Mouse (Mus musculus): ENCODE results near the gene Eif4b.

Gene Eif4b

GRCm38 (mm10) chr15:102073559-102074069 lies at the start of gene Eif4b:
TSS of gene Eif4b (plus strand) at chr15:102073773.
- peak; percentile 100 for DNase-seq (ENCODE audit: low read depth, low spot score)

DNA sequence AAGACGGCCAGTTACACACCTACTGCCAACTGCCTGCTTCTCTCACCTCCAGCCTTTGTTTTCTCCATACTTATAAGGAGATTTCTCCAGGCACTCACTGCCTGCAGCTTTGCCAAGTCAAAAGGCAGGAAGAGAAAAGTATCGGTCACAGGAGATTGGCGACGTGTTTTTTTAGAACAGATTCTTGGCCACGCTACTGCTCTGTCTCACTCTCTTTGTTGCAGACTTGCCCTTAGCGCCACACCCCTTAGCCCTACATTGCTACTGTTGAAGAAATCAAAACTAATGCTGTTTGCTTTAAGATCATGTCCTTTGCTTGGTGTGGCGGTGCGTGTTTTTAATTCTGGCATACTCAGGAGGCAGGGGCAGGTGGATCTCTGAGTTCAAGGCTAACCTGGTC lies 49.7 kb upstream of the Eif4b start:
- DNase-seq (ENCODE audit: low read depth, low spot score): no peak

DNA sequence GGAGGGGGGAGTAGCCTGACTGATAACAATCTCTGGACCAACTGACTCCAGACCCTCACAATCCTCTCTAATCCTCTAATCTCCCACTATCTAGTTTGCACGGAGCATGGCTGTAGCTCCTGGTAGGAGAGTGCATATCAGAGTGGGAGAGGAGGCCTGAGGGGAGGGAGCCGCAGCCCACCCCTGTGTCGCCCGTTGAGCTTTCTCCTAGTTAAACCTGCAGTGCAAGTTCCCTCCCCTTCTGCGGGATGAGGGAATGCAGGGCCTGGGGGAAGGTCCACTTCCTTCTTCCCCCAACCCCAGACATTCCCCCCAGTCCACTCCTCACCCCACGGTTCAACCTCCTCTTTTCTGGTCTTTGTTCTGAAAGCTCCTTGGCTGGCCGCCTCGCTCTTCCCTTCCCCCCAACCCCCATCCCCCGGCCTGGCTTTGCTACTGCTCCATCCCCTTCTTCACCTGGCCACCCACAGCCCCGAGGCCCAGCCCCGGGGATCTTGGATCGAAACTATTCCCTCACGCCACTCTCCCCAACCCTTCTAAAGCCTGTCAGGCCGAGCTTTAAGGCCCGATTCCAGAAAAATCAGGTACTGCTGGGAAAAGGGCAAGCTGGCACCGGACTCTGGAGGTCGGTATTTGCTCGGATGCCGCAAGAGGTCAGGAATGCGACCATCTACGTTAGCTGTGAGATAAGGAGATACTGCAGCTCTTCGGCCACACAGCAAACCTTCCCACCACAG lies 48.3 kb upstream of the Eif4b start:
- DNase-seq (ENCODE audit: low read depth, low spot score): no peak

DNA sequence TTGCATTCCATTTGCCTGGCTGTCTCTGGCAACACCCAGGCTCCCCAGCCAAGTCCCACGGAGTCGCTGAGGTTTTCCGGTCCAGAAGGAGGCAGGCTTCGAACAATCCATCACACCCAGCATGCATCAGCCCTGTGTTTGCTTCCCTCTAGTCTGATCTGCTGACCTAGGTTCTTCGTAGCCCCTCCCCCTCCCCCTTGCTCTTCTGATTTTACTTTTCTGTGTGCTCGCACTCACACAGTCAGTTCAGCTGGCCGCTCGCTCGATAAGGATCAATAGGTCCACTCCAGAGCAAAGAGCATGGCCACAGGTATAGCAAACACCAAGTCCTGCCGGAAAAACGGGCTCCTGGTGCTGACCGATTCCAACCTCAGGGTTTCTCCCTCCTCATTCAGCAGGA lies 47.1 kb upstream of the Eif4b start:
- DNase-seq (ENCODE audit: low read depth, low spot score): no peak

DNA sequence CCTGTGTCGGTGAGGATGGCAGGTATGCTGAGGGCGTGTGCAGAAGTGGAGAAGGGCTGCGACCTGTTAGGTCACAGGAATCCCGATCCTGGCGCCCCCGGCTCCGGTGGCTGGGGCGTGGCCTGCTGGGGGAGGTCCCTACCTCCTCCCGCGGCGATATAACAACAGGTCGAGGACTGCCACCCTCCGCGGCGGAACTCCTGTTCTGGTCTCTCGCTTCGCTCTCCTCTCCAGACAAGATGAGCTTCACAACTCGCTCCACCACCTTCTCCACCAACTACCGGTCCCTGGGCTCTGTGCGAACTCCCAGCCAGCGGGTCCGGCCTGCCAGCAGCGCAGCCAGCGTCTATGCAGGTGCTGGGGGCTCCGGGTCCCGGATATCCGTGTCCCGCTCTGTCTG lies 45.5 kb upstream of the Eif4b start, which contains the start of gene Krt18:
Gene Krt18 (plus strand): TSS at position 141 of the 400 bp plus-strand sequence.
- peak; percentile 14 for DNase-seq (ENCODE audit: low read depth, low spot score)

- no peak for DNase-seq (ENCODE audit: low read depth, low spot score)
Measured at GRCm38 (mm10) chr15:102034121-102035053, 39.2 kb upstream of the Eif4b start.

DNA sequence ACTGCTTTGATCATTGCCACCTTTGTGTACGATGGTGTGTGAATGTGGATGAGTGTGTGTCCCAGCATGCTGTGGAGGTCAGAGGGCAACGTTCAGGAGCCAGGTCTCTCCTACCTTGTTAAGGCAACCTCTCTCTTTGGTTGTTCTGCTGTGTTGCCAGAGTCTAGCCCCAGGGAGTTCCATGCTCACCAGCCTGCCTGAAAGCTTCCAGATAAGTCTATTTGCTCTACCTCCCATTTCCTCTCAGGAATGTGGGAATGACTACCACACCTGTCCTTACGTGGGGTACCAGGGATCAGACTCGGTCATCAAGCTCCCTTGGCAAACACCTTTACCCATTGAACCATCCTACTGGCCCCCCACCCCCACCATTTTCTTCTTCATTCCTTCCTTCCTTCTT lies 33.3 kb upstream of the Eif4b start:
- no peak for DNase-seq (ENCODE audit: low read depth, low spot score)

DNA sequence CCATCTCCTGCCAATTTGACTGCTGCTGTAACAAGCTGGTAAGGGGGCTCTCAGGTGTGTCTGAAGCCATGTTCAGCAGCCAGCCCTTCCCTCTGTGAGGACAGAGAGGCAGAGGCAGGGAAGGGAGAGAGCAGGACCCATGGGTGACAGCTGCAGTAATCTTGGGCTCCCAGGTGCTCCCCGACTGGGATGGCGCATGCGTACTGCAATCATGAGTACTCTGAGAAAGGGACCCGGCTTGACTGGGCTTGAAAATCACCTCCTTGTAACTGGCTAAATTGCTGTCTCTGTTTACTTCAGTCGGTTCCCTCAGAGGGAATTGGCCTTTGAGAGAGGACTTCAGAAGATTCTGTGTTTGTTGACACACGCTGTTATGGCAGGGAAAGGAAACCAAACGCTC lies 31.6 kb upstream of the Eif4b start:
- no peak for DNase-seq (ENCODE audit: low read depth, low spot score)

- no peak for DNase-seq (ENCODE audit: low read depth, low spot score)
Measured at GRCm38 (mm10) chr15:102044745-102045144, 28.8 kb upstream of the Eif4b start.

- no peak for DNase-seq (ENCODE audit: low read depth, low spot score)
Measured at GRCm38 (mm10) chr15:102045691-102046090, 27.9 kb upstream of the Eif4b start.

- no peak for DNase-seq (ENCODE audit: low read depth, low spot score)
Measured at GRCm38 (mm10) chr15:102048006-102048405, 25.6 kb upstream of the Eif4b start.

DNA sequence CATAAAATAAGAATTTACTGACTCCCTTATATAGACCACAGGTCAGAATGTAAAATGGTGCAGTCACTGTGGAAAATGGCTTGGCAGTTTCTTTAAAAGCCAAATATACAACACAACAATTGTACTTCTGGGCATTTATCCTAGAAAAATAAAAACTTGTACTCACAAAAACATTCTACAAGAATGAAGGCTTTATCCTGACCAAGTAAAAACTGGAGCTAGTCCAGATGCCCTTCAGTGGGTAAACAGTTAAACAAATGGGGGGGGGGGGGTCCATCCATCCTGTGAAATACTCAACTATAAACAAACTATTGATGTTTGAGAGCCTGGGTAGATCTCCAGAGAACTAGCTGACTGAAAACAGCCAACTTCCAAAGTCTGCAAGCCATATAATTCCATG lies 23.7 kb upstream of the Eif4b start:
- DNase-seq (ENCODE audit: low read depth, low spot score): no peak

GRCm38 (mm10) chr15:102051920-102052683 lies 21.5 kb upstream of the Eif4b start:
- no peak for DNase-seq (ENCODE audit: low read depth, low spot score)

DNA sequence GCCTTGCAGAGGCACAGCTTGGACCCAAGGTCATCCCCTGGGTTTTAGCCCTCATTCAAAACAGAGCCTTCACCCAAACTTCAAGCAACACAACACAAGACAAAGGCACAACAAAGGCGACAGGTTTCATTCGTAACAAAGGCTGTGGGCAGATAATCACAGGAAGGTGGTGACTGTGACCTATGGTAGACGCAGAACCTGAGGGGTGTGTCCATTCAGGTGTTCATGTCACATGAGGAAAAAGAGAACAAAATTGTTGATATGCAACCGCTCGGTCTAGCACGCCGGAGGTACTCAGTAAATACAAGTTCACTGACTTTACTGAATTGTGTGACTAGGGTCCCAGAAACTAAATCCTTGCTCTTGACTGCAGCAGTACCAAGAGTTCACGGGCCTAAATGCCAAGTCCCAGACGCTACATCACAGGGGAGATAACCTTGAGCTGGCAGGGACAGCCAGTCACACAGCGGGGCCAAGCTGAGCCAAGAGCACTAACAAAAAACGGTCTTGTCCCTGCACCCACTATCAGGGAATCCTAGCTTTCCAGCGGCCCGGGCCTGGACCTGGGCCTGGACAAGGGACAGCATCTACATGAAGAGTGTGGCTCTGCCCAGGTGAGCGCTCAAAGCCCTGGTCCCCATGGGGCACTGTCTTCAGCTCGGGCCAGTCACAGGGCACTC lies 16.9 kb upstream of the Eif4b start:
- DNase-seq (ENCODE audit: low read depth, low spot score): no peak

DNA sequence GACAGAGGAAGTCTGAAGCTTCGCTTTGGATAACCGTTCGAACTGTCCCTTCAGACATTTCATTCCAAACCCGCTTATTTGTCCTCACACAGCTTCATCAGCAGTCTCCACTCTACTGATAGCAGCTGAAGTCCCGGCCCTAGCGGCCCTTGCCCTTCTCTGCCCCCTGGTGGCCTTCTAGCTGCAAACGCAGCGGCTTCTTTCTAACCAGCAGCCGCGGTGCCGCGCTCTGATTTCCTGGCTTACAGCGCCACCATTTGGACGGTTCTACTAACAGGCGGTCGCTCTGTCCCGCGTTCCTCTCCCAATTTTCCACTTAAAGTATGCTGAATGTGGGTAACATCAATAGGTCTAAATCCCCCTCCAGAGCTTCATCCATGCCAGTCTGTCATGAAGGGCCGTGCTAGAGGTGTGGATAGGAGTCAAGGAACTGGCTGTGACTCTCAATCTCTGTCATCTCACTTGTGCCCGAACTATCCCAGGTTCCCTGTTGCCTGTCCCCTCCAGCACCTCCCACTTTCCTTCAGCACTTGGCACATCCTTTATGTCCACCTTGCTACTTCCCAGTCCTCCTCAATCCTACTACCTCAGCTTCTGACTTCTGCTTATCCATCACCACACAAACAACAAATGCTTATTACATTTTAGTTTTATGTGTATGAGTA lies 7.8 kb upstream of the Eif4b start:
- peak; percentile 89 for DNase-seq (ENCODE audit: low read depth, low spot score)

GRCm38 (mm10) chr15:102070476-102071467 lies 2.8 kb upstream of the Eif4b start:
- DNase-seq (ENCODE audit: low read depth, low spot score): no peak

GRCm38 (mm10) chr15:102072963-102073558 lies 512 bp upstream of the Eif4b start:
- no peak for DNase-seq (ENCODE audit: low read depth, low spot score)

- no peak for DNase-seq (ENCODE audit: low read depth, low spot score)
Measured at GRCm38 (mm10) chr15:102074070-102074731, 628 bp downstream of the Eif4b start.

Data from CD4-positive helper T cell, adult 2 months (primary cell).